Mouse (Mus musculus) hematopoietic stem cell, adult 5-6 weeks (primary cell): ENCODE measurements around the gene Mypn. TPM values are rescaled to one million over a fixed set of nuclear protein-coding genes. Genes with fewer than 3 reads are reported as not detected.
A peak's percentile ranks its signal among the peaks of the same experiment; 100 is the strongest.

ENCODE experiments used
- ATAC-seq, 2 experiments: fragments of 125-278 bp in 1 of 2; replicated peaks in 1 of 2; 2 replicates each; pipeline ENCODE4 v1.8.0; 2016 to 2017; ENCODE audit warnings: inconsistent platforms in 2 of 2, mild to moderate bottlenecking in 2 of 2, moderate number of reproducible peaks in 2 of 2, low read depth in 1 of 2, moderate TSS enrichment in 1 of 2; ENCODE audit not compliant: low FRiP score in 2 of 2, poor library complexity in 2 of 2, severe bottlenecking in 2 of 2, insufficient read depth in 1 of 2, low TSS enrichment in 1 of 2
- total RNA-seq: library from RNA; stranded (forward); fragments of 172-1452, 232-1000 nt; gene quantifications from 2 replicates; pipeline ENCODE4 v1.2.3, GENCODE M21; 2017

Mypn gene
- not detected in 2 replicates for total RNA-seq

DNA sequence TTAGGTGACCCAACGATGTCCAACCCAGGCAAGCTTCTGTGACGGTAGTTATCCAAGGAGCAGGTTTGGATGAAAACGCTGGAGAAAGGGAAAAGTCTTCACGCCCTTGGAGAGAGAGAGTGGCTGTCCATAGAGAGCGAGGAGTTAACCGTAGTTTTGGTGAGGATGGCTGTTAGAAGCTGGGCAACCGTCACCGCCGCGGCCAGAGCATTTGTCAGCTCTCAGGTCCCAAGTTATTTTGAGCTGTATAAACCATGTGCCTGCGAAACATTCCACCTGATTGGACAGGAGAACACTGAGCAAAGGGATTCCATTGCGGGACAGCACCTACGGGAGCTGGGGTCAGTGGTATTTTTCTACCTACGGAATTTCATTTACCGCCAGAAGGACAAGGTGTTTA is at the start of gene Mypn:
Gene Mypn, minus strand, starts transcription at position 225 of the 400 bp plus-strand sequence.
- no peak for ATAC-seq

- no peak for ATAC-seq
Observed at GRCm38 (mm10) chr10:63248421-63248820, 44.7 kb upstream of the Mypn start.

- no peak; a peak in 1 of 4 replicates for ATAC-seq
Observed at GRCm38 (mm10) chr10:63247457-63247856, 43.7 kb upstream of the Mypn start.

DNA sequence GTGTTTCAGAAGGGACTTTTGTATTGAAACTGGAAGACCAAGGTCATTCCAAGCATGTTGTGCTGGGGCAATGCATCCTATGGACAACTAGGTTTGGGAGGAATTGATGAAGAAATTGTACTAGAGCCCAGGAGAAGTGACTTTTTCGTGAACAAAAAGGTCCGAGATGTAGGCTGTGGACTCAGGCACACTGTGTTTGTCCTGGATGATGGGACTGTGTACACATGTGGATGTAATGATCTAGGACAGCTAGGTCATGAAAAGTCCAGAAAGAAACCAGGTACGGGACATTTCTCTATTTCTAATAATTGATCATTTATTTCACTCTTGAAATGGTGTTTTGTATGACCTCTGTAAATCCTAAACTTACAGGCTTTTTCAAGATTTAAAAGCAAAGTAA is 42.1 kb upstream of the Mypn start:
- no peak for ATAC-seq

- no peak for ATAC-seq
Observed at GRCm38 (mm10) chr10:63244746-63245145, 41.0 kb upstream of the Mypn start.

DNA sequence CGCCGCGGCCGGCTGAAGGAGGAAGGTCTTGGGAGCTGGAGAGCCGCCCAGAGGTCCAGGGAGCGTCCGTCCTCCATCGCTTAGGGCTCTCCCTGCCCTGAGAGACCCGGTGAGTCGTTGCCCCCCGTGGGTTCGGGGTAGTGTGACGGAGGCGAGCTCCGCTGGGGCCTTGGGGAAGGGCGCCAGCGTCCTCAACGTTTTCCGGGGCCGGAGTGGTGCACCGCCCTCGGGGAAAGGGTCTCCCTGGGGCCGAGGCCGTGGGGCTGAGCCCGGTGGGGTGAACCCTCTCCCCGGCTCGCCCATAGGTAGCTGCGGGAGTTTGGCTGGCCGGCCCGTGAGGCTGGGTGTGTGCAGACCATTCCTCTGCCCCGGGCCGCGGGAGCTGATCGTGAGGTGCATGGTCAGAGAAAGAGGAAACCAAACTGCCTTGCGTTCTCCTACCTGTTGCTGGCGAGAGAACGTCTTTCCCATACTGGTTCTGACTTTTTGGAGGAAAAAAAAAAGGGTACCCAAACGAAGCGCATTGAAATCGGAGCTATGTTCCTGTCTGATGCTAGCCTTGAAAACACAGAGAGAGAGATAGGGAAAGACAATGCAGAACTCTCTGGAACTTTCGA is 40.4 kb upstream of the Mypn start:
- ATAC-seq, result peak; percentile 1 to 24; a peak in 2 of 4 replicates

DNA sequence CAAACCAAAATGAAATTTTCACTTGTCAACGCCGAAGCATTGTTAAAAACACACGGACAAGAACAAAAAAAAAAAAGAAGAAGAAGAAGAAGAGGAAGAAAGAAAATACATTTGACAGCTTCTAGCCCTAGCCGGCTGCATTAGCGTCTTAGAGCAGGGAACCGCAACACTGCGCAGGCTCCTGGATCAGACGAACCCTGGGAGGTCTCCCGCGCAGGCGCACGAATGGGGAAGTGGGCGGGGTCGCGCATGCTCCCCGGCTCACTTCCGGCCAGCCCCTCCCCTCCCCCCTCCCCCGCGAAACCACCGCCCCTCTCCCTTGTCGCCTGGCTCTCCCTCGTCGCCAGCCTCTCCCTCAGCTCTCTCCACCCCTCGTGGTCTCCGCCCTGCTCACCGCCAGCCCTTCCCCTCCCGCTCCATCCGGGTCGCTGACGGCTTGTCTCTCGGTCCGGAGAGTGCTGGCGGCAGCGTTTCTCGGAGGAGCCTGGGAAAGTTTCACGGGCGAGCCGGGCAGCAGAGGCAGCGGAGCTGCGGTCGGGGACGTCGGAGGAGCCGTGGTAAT is 39.8 kb upstream of the Mypn start, which contains the start of gene Herc4:
Gene Herc4, plus strand, starts transcription at position 318 of the 562 bp plus-strand sequence.
- ATAC-seq, result peak; percentile 96 to 97

- peak in 1 of 2 experiments; percentile 6; a peak in 1 of 4 replicates for ATAC-seq
Observed at GRCm38 (mm10) chr10:63242798-63243435, 39.2 kb upstream of the Mypn start.

GRCm38 (mm10) chr10:63240868-63241271 is 37.1 kb upstream of the Mypn start:
- ATAC-seq, result no peak

GRCm38 (mm10) chr10:63239848-63240247 is 36.1 kb upstream of the Mypn start:
- ATAC-seq, result no peak

DNA sequence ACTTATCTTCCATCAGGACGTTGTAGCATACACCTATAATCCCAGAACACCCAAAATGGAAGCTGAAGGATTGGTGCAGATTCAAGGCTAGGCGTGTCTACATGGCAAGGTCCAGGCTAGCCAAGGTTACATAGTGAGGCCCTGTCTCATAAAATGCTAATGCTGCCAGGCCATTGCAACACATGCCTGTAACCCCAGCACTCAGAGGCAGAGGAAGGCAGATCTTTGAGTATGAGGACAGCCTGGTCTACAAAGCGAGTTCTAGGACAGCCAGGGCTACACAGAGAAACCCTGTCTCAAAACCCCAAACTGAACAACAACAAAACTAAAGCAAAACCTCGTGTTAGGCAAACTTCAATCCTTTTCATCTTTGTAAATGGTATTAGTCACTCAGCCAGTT is 34.3 kb upstream of the Mypn start:
- ATAC-seq, result no peak

DNA sequence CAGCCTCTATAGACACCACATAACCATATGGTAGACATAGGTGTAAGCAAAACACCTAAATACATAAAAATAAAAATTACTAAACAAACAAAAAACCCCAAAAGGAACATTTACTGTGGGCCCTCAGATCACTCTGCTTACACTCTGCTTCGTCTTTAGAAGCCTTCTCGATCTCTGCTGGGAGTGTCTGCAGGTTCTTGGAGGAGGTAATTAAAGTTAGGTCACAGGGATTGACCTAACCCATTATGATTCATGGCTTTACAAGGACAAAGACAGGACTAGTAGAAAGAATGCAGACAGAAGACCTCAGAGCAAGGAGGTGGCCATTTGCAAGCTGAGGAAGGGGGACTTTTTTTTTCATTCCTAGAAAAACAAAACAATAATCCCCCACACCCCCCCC is 33.5 kb upstream of the Mypn start:
- ATAC-seq, result no peak

DNA sequence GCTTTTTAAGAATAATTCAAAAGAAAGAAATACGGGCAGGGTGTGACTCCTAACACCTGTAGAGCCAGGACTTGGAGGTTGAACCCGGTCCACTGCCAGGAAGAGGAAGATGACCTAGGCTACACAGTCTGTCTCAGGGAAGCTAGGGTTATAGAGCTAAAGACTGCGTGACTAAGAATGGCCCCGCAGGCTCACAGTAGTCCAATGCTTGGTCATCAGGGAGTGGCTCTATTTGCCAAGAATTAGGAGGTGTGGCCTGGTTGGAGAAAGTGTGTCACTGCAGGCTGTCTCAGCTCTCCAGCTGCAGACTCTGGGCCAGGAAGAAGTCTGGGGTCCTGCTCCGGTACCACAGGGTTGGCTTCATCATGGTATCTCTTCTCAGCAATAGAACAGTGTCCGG is 32.9 kb upstream of the Mypn start:
- no peak for ATAC-seq

- no peak for ATAC-seq
Observed at GRCm38 (mm10) chr10:63235889-63236288, 32.1 kb upstream of the Mypn start.

DNA sequence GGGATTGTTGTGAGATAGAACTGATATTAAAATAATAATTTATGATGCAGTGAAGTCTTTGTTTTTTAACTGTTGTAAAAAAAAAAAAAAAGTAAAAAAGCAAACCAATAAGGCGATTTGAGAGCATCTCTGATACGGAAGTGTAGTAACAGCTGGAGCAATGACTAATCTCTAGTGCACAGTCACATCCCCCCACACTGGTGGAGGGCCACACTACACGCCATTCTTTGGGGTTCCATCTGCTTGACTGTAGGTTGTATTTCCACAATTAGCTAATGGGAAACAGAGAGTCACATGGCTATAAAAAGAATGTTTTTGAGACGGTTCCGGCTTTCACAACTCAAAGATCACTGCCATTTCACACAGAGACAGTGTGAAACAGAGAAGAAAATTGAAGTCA is 30.4 kb upstream of the Mypn start:
- ATAC-seq, result no peak

DNA sequence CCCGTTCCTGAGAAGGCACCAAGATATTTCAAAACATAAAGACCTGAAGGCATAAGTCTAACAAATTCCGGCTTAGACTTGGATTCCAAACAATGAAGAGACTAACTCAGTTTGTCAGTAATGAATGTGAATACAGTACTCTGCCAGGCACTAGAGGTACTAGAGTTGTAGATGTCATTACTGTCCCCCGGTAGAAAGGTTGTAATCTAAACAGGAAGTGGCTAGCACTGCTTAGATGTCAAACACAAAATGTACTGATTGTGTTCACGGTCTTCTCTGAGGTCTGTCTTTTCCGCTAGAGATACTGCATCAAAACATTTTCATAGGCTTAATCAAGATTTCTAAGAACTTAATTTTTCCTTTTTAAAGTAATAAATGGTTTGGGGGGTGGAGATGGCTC is 27.9 kb upstream of the Mypn start:
- ATAC-seq, result no peak

- no peak for ATAC-seq
Observed at GRCm38 (mm10) chr10:63230854-63231253, 27.1 kb upstream of the Mypn start.

- no peak for ATAC-seq
Observed at GRCm38 (mm10) chr10:63230266-63230665, 26.5 kb upstream of the Mypn start.

DNA sequence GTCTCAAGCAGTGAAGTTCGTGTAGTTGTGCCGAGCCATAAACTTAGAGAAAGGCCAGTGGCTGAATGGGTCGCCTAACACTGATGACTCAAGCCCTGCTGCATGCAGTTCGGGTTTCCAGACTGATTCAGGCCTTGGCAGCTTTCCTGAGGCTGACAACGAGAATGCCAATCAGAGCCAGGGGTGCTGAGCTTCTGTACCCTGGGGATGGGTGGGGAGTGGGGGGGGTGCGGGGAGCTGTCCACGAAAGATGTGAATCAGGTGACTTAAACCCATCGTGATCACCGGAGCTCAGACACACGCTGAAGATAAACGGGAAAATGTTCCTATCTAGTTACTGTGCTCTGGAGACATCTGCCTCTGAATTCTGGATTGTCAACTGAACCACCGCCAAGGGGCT is 20.6 kb upstream of the Mypn start:
- ATAC-seq, result no peak
